Mouse (Mus musculus): ENCODE results near the gene Hoxb1.

Gene Hoxb1

DNA sequence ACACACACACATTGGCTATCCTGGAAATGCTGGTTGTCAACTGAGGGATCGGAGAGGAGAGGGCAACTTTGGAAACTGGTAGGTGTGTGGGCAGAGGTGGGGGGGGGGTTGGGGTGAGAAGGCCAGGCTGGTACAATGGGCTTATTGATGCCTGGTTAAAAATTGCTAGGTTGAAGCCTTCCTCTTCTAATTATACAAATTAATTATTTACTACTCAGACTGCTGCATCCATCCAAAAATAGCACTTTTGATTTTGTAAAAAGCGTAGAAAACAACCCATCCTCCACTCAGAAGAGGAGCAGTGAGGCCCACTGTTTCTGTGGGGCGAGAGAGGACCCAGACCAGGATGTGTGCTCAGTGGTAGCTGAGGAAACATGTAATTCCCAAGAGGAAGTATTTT lies 30.6 kb upstream of the Hoxb1 start:
- no peak for DNase-seq

DNA sequence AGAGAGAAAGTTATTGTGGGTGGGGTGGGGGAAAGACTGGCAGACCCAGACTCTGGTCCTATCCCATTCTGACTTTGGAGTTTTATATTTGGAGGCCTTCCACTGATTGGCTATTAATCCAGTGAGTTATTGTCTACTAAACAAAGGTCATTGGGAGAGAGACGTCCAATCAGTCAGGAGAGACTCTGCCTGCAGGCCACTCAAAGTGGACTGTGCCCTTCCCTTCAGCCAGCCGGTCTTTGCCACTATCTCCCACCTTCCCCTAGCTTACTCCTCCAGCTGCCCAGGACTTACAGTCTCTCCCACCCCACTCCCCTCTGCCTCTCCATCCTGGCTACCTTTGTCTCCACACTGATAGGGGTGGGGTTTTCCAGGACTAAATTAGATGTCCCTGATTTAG lies 29.0 kb upstream of the Hoxb1 start:
- DNase-seq: no peak

DNA sequence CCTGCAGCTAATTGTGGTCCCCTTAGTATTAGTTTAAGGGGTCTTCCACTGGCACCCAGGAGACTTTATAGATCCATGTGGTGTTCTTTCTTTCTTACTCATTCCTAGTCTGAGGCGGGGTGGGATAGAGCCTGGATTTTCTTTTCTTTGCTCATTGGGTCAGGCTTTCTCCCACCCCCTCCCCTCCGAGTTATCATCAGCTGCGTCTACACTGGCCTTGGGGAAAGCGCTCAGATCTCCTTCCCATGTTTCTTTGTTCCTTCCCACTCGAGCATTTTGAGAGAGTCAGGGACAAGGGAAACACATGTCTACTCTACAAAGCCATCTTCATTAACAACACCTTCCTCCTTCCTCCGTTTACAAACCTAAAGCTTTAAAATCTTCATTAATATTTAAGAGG lies 28.5 kb upstream of the Hoxb1 start:
- DNase-seq: no peak

DNA sequence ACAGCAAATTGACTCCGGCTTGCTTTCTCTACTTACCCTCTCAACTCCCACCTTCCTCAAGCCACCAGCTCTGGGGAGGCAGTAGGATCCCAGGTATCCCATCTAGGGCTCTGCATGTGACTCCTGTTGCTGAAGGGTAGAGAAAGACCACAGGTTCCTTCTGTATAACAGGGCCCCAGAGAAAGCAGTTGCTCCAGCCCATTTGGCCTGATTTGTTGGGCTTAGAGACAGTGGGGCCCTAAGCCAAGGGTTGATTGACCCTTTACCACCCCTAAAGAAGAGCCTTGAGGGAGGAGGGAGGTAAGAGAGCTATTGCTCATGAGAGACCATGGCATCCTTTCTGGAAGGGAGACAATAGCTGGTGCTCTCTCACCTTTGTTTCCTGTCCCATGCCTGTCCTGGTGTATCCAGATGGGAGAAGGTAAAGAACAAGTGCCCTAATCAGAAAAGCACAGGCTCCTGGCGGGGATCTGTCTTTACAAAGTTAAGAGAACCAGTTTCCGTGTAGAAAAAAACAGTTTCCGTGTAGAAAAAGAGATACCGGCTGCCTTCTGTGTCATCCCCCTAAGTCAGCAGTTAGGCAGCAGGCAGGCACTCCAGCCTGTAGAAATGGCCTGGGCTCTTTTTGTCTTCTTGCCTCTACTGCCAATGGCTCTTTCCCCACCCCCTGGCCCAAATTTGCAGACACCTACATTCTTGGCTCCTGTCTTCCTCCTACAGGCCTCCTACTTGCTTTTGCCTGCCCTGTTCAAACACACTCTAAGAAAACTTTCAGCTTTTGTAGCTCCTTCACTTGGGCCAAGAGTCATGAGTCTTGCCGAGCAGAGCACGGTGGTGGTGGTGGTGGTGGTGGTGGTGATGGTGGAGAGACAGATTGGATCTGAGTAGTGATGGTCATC lies 26.3 kb upstream of the Hoxb1 start:
- DNase-seq: no peak

DNA sequence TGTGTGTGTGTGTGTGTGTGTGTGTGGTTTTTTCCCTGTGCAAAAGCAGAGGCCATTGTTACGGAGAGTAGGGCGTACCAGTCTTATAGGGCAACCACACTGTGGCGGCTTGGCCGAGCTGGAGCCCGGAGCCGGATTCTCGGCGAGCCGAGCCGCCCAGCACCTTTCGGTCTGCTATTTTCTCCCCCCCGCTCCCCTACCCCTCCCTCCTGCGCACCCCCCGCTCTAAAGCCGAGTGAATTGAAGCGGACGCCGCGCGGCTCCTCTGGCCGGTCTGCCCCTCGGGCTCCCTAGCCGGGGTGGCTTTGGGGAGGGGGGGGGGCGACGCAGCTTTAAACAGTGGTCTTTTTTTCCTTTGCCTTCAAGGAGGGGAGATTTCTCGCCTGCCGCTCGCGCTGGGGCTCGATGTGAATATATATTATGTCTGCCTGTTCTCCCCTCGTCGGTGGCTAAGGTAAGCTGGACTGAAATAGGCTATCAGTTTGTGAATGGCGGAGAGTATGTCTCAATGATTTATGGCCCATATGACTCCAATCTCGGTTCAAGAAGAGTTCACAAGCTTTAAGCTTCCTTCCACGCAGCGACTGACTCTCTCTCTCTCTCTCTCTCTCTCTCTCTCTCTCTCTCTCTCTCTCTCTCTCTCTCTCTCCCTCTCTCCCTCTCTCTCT lies 24.7 kb upstream of the Hoxb1 start:
- no peak for DNase-seq

DNA sequence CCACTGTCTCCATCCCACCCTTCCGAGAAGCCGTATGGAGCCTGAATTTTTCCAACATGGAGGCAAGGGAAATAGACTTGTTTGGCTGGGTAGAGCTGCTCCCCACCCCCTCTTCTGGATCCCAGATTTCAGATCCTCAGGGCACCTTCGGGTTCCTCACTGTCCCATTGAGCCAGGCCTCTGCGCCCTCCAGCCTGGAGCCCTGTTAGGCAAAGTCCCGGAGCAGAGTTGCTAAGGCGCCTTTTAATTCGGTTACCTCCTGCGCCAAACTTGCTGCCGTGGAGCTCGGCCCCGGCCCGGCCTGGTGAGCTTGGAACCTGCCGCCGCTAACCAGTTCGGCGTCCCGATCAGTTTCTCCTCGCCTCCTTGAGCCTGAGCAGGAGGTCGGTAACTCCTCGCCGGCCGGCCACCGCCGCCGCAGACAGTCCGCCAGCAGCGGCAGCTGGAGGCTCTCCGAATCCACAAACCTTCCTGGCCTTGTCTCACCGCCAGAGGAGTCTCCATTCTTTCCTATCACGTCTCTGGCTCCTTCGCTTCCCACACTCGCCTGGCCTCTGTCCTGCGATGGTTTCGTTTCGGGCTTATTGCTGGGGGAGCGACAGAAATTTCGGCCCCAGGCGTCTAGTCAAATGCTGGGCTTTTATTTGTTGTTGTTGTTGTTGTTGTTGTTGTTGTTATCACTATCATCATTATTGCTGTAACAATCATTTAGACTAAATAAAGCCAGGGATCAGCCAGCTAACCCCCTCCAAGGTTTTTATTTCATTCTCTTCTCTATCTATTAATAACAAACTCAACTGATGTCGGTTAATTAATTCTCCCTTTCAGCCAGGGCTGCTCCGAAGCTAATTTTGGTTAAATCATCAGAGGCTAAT lies 23.6 kb upstream of the Hoxb1 start:
- DNase-seq: no peak

DNA sequence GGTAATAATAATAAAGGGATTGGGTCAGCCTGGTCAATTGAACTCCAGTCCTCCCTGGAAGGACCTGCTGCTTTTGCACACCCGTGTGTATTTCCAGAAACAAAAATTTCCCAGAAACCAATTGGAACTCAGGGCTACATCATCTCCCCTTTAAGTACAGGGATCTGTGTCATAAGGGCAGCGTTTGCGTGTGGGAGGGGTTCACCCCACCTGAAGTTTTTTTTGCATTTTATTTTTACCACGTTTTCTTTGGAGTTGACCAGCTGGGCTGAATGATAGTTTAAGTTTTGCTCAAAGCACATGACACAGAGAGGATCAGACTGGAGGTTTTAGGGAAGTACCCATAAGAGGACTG lies 23.0 kb upstream of the Hoxb1 start:
- DNase-seq: no peak

DNA sequence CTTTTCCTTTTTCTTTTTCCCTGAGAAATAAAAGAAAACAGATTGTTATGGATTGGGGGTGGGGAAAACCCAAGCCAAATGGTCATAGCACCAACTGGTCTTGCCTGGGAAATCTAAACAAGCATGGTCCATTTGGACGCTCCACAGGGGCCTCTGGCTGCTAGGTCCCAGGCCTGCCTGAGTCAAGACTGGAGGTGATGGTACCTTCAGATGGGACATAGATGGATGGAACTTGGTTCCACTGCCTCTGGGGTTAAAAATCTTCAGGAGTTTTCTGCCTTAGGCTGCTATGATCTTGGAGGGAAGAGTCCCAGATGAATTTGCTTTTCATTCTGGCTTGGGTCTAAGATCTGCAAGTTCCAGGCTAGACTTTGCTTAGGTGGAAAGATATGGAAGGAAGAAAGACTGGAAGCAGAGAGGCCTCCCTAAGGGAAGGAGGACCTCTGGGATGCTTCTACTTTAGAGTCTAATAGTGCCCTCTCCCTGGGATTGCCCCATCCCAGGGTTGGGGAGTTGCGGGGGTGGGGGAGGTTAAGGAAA lies 22.3 kb upstream of the Hoxb1 start:
- no peak for DNase-seq

DNA sequence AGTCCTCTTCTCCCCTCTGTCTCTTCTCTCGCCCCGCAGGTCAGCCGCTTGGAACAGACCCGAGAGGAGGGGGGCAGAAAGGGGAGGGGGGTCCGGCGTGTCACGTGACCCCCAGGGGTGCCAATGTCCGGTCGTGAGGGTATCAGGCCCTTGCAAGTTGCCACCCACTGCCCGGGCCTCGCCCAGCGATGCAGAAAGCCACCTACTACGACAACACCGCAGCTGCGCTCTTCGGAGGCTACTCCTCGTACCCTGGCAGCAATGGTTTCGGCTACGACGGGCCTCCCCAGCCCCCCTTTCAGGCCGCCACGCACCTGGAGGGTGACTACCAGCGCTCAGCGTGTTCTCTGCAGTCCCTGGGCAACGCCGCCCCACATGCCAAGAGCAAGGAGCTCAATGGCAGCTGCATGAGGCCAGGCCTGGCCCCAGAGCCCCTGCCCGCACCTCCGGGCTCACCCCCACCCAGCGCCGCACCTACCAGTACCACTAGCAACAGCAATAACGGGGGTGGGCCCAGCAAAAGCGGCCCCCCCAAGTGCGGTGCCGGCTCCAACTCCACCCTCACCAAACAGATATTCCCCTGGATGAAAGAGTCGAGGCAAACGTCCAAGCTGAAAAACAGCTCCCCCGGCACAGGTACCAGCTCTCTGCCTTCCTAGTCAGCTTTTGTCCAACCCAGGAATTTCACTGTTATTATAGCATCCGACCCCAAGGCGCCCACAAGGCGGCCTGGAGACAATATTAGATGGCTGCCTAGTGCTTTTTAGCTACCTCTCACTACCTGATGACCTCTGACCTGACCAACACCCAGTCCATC lies 21.3 kb upstream of the Hoxb1 start:
- DNase-seq: no peak

DNA sequence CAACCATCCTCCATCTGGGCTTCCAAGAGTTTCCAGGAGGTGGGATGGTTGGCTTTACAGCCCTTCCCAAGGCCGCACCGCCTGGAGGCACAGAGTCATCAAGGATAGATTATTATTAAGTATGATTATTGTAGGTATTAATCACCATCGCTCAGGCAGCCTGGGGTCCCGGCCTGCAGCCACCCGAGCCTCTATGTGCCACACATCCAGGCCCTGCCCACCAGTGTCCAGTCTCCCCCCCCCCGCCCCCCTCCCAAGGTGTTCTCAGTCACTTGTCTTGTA lies 20.7 kb upstream of the Hoxb1 start:
- no peak for DNase-seq

DNA sequence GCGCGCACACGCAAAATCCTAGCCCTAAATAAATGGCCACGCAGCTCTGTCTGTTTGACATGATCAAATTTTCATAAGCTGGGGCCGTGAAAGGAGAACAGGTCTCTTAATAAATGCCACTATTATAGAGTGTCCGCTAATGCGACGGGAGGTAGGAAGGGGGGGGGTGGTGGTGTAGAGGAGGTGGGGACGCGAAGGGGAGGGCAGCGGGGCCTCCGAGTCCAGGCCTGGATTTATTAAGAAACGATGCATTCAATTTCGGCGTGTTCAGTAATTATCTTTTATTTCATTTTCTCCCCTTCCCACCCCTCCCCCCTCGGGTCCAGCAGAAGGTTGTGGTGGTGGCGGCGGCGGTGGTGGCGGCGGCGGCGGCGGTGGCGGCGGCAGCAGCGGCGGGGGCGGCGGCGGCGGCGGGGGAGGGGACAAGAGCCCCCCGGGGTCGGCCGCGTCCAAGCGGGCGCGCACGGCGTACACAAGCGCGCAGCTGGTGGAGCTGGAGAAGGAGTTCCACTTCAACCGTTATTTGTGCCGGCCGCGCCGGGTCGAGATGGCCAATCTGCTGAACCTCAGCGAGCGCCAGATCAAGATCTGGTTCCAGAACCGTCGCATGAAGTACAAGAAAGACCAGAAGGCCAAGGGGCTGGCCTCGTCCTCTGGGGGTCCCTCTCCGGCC lies 20.2 kb upstream of the Hoxb1 start:
- no peak for DNase-seq

DNA sequence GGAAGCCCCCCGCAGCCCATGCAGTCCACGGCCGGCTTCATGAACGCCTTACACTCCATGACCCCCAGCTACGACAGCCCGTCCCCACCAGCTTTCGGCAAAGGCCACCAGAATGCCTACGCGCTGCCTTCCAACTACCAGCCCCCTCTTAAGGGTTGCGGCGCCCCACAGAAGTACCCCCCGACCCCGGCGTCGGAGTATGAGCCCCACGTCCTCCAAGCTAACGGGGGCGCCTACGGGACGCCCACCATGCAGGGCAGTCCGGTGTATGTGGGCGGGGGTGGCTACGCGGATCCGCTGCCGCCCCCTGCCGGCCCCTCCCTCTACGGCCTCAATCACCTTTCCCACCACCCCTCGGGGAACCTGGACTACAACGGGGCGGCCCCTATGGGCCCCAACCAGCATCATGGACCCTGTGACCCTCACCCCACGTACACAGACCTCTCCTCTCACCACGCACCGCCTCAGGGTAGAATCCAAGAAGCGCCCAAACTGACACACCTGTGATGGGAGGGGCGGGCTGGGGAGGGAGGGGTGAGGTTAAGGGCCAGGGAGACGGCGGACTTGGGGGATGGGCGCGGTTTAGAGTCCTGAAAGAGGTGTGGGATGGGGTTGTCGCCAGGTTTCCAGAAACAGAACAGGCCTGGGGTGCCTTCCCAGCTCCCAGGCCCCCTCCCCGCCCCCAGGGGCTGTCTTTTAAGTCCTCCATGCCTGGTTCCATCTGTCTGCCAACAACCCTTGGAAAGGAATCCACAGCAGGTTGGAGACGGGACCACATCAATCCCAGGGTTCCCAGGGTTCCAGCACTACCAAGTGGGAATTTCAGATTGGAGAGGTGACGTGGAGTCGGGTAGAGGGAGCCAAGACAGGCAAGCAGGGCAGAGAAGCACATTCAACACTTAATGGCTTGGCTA lies 19.4 kb upstream of the Hoxb1 start:
- DNase-seq: no peak

DNA sequence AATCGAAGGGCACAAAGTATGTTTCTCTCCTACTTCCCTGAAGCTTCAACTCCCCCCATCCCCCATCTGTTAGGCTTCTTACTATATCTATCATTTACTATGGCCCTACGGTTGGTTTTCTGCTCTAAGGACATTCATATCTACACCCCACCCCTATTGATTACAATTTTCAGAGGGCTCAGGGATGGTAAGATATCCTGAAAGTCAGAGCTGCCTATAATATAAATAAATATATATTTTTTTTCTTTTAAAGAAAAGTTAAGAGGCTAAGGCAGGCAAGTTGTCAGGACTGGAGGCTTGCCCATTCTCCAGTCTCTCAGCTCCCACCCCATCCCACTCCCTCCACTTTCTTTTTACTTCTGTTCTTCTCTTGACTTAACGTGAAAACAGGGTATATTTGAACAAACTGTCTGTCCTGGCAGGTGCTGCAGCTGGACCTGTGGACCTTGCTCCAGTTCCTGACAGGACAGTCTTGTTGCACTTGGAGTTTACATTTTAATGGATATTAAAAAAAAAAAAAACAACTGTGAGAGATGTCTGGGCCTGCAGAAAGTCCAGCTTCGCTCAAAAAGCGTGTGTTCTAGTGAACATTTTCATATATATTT lies 18.5 kb upstream of the Hoxb1 start:
- DNase-seq: no peak

DNA sequence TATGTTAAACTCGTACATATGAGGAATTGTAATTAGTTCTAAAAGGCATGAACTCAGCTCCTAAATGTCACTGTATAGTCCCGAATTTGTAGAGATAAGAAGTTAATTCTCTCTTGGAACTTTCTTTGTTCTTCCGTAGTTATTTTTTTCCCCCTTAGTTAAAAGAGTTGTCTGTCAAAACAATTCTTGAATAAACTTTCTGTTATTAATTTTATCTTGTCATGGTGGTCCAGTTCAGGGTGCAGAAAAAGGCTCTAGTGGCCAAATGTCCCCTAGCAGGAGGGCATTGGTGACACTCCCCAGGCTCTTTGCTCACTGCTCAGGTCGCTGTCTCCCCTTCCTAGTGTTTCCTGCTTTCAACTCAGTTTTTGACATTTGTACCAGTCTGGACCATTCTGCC lies 17.8 kb upstream of the Hoxb1 start:
- no peak for DNase-seq

DNA sequence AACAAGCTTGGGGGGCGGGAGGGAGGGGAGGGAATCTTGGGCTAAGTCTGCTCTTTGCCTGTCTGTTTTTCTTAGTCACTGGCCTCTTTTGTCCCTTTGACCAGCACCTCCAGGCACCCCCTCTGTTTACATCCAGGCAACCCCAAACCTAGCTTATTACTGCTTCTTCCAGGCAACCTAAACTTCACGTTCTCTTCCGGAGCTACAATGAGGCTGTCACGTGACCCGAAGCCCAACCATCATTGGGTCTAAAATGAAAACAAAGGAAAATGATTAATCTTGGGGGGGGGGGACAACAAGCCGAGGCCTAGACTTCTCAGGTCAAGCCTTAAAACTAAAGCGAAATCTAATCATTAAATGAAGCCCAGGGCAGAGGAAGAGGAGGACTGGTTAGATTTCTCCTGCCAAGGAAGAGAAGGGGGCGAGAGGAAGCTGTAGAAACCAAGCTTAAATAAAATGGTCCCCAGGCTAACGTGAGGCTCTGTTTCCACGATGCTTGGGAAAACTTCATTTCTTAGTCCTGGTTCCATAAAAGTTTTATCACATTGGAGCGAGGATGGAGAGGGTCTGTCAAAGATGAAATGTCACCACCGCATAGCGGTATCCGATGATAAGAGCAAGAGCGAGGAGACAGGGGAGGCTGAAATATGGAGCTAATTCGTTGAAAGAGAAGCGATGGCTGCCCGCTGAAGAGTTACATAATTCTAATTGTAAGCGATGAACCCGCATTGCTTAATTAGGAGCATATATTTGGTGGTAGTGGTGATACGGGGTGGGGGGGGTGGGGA lies 17.2 kb upstream of the Hoxb1 start:
- no peak for DNase-seq

DNA sequence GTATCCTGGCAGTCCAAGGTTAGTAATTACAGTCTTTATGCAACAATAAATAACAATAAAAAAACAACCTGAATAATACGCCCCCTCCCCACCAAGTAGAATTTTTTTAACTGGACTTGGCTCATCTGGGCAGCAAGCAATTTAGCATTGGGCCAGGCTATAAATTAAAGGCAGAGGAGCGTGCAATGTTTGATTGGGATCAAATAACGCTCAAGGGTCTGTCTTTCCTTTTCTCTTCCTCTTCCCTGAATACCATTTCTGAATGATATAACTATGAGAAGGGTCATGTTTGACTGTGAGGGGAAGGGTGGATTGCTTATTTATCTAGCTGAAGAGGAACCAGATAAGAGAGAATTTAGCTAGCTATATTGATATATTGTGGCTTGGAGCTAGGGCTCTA lies 16.6 kb upstream of the Hoxb1 start:
- DNase-seq: no peak

DNA sequence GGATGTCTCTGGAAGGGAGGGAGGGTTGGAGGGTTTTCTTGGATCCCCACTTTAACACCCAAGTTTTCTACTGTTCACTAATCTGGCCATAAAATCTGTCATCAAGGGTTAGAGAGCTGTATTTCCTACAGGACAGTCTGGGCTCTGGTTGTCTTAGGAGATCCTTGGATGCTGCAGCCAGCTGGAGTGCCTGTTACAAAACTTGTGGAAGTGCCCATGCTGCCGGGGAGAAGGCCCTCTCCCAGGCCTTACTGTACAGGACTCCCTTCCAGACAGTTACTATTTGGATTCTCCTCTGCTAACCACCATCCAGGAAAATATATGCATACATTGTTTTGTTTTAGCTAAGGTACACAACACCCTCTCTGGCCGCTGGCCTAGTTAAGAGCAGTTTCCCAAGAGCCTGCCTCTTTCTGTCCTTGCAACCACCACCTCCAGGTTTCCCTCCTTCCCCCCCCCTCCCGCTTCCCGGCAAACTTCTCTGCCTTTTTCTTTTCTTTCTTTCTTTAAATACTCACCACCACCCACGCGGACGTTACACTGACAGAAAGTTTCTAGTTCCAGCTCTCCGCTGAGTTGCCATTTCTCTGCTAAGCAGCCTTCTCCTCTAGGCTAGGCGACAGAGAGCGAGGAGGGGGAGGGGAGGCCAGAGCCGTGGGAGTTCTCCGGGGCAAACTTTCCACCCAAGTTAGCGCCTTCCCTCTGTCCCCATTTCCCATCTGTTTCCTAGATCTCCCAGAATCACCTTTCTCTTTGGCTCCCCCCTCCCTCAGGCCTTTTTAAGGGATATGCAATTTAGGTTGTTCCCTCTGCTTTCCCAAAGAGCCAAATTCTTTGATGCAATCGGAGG lies 15.8 kb upstream of the Hoxb1 start:
- no peak for DNase-seq

DNA sequence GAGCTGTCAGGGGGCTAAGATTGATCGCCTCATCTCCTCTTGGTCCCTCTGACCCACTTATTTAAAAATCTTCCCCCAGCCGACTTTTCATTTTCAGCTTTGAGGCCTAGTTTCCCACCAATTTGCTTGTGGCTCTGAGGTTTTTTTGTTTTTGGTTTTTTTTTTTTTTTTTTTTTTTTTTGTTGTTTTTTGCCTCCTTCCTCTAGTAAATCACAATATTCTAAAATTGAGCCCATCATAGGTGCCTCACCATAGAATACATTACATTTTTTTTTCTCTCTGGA lies 15.3 kb upstream of the Hoxb1 start, which contains the start of gene Hoxb2:
TSS of gene Hoxb2 (plus strand) at position 185 of the 284 bp plus-strand sequence.
- no peak for DNase-seq

DNA sequence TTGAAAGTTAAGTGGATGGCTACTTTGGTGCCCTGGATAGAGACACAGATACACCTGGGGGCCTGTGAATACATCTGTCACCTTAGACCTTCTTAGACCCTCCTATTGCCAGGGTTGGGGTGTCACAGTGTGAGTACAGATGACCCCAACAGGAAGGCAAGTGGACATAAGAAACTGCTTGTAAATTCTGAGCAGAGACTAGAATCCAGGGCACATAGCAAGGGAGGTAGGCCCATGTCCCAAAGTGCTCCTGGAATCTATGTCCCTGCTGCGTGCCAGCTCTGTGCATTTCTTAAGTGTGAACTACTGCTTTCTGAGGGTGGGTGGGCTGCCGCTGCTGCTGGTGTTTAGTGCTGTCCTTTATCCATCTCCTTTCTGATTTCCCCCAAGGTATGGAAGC lies 14.8 kb upstream of the Hoxb1 start:
- no peak for DNase-seq
